Mouse (Mus musculus) embryonic fibroblast, embryonic 13.5 days (primary cell): ENCODE data around the gene Cav3.

Experiments used
- CTCF ChIP-seq: IDR thresholded peaks from 2 replicates; pipeline ENCODE4 v1.5.1; 2011; ENCODE audit warnings: mild to moderate bottlenecking, control low read depth, low read length, moderate library complexity, borderline replicate concordance; ENCODE audit not compliant: insufficient read depth
- POLR2A ChIP-seq: IDR thresholded peaks from 2 replicates; pipeline ENCODE4 v1.6.1; 2011; ENCODE audit warnings: low read depth, mild to moderate bottlenecking, control low read depth, low read length, moderate library complexity

- TF ChIP-seq CTCF = no peak
- TF ChIP-seq POLR2A = no peak
These were observed 38.2 kb downstream of the Cav3 start for GRCm38 (mm10) chr6:112497456-112497855.
